Mouse (Mus musculus) CH12.LX (cell line): Measurements from ENCODE around the gene Rngtt. TPM values are rescaled to one million over a fixed set of nuclear protein-coding genes. Genes with fewer than 3 reads are reported as not detected.

Experiments
- DNase-seq: peaks from one replicate; pipeline ENCODE4 v3.0.0-alpha.2; 2013; ENCODE audit errors: extremely low read depth
- H3K27ac ChIP-seq: 2 replicates; pipeline ENCODE4 v1.5.1; 2012; ENCODE audit warnings: low read depth, mild to moderate bottlenecking, control low read depth, moderate library complexity; ENCODE audit not compliant: insufficient read depth
- H3K27me3 ChIP-seq: replicated peaks from 2 replicates; pipeline ENCODE3; 2012; ENCODE audit warnings: inconsistent platforms
- H3K36me3 ChIP-seq, 2 experiments: replicated peaks in 1 of 2; 2 replicates each; pipeline versions ENCODE3 to v1.6.1; 2012; ENCODE audit warnings: inconsistent platforms in 1 of 2, low read length in 1 of 2, mild to moderate bottlenecking in 1 of 2, mixed read lengths in 1 of 2, moderate library complexity in 1 of 2; ENCODE audit not compliant: control insufficient read depth in 1 of 2, insufficient read depth in 1 of 2
- H3K4me1 ChIP-seq, 2 experiments: 2 replicates each; pipeline ENCODE4 v1.6.1; 2012; ENCODE audit warnings: inconsistent platforms in 1 of 2, moderate library complexity in 1 of 2; ENCODE audit not compliant: insufficient read depth in 2 of 2, control insufficient read depth in 1 of 2
- H3K4me2 ChIP-seq: 2 replicates; pipeline ENCODE4 v1.6.1; 2012; ENCODE audit warnings: low read depth, mild to moderate bottlenecking, control low read depth; ENCODE audit not compliant: poor library complexity, insufficient read depth, severe bottlenecking
- H3K4me3 ChIP-seq, 3 experiments: fragments of 150-350 bp in 1 of 3; sonication (generic) in 1 of 3; replicated peaks in 1 of 3; 2 replicates each; pipeline versions ENCODE3 to v1.5.1; 2011 to 2012; ENCODE audit warnings: low read depth in 2 of 3, low read length in 2 of 3, mild to moderate bottlenecking in 2 of 3, moderate library complexity in 2 of 3, control low read depth in 1 of 3, improper control_type of control experiment in 1 of 3, inconsistent platforms in 1 of 3, mixed read lengths in 1 of 3; ENCODE audit not compliant: poor library complexity in 1 of 3
- H3K79me2 ChIP-seq: replicated peaks from 2 replicates; pipeline ENCODE4 v1.6.1; 2012; ENCODE audit warnings: mild to moderate bottlenecking, moderate library complexity; ENCODE audit not compliant: control insufficient read depth, poor library complexity, insufficient read depth, severe bottlenecking; ENCODE audit errors: extremely low read depth
- H3K9ac ChIP-seq: 2 replicates; pipeline ENCODE4 v1.6.1; 2012; ENCODE audit warnings: low read depth, mild to moderate bottlenecking, control low read depth, moderate library complexity; ENCODE audit not compliant: insufficient read depth
- H3K9me3 ChIP-seq: replicated peaks from 2 replicates; pipeline ENCODE3; 2012; ENCODE audit warnings: low read length, inconsistent platforms, mixed read lengths
- CHD1 ChIP-seq: IDR thresholded peaks from 2 replicates; pipeline ENCODE4 v1.6.1; 2012; ENCODE audit warnings: low read depth, low read length, improper control_type of control experiment, inconsistent platforms
- CTCF ChIP-seq, 2 experiments: IDR thresholded peaks in 1 of 2; conservative IDR thresholded peaks in 1 of 2; 2 replicates each; pipeline ENCODE4 v1.5.1; 2011 to 2012; ENCODE audit warnings: low read depth in 2 of 2, low read length in 2 of 2, improper control_type of control experiment in 1 of 2, inconsistent platforms in 1 of 2, mild to moderate bottlenecking in 1 of 2, moderate library complexity in 1 of 2
- E2F4 ChIP-seq: IDR thresholded peaks from 2 replicates; pipeline ENCODE4 v1.6.1; 2011; ENCODE audit warnings: low read depth, low read length, improper control_type of control experiment; ENCODE audit not compliant: insufficient replicate concordance
- ELF1 ChIP-seq: IDR thresholded peaks from 2 replicates; pipeline ENCODE4 v1.6.1; 2014; ENCODE audit warnings: low read depth, mild to moderate bottlenecking, inconsistent platforms, low read length, improper control_type of control experiment
- EP300 ChIP-seq: IDR thresholded peaks from 2 replicates; pipeline ENCODE4 v1.6.1; 2011; ENCODE audit warnings: low read length, improper control_type of control experiment
- JUN ChIP-seq: IDR thresholded peaks from 2 replicates; pipeline ENCODE4 v1.6.1; 2011; ENCODE audit warnings: low read depth, mild to moderate bottlenecking, low read length, improper control_type of control experiment, moderate library complexity; ENCODE audit not compliant: insufficient read depth
- JUND ChIP-seq: conservative IDR thresholded peaks from 2 replicates; pipeline ENCODE4 v1.6.1; 2011; ENCODE audit warnings: low read depth, low read length, improper control_type of control experiment
- MAFK ChIP-seq: IDR thresholded peaks from 2 replicates; pipeline ENCODE4 v1.6.1; 2011; ENCODE audit warnings: low read length, improper control_type of control experiment; ENCODE audit not compliant: insufficient replicate concordance
- MAZ ChIP-seq: IDR thresholded peaks from 2 replicates; pipeline ENCODE4 v1.6.1; 2012; ENCODE audit warnings: low read depth, mild to moderate bottlenecking, inconsistent platforms, low read length, improper control_type of control experiment, moderate library complexity
- MEF2A ChIP-seq: IDR thresholded peaks from 2 replicates; pipeline ENCODE4 v1.6.1; 2014; ENCODE audit warnings: low read depth, mild to moderate bottlenecking, inconsistent platforms, low read length, improper control_type of control experiment, borderline replicate concordance
- MYC ChIP-seq: IDR thresholded peaks from 2 replicates; pipeline ENCODE4 v1.6.1; 2011; ENCODE audit warnings: low read depth, mild to moderate bottlenecking, improper control_type of control experiment, low read length
- NELFE ChIP-seq: IDR thresholded peaks from 2 replicates; pipeline ENCODE4 v1.6.1; 2011; ENCODE audit warnings: low read depth, low read length, improper control_type of control experiment
- PAX5 ChIP-seq: IDR thresholded peaks from 2 replicates; pipeline ENCODE4 v1.6.1; 2012; ENCODE audit warnings: low read length, inconsistent platforms, mixed read lengths
- POLR2AphosphoS2 ChIP-seq: IDR thresholded peaks from 2 replicates; pipeline ENCODE4 v1.6.1; 2011; ENCODE audit warnings: low read depth, low read length, improper control_type of control experiment
- SIN3A ChIP-seq: IDR thresholded peaks from 2 replicates; pipeline ENCODE4 v1.6.1; 2012; ENCODE audit warnings: low read length, improper control_type of control experiment, inconsistent platforms
- SMC3 ChIP-seq: IDR thresholded peaks from 2 replicates; pipeline ENCODE4 v1.6.1; 2011; ENCODE audit warnings: low read depth, low read length, improper control_type of control experiment
- TBP ChIP-seq: conservative IDR thresholded peaks from 2 replicates; pipeline ENCODE4 v1.6.1; 2011; ENCODE audit warnings: low read depth, low read length, improper control_type of control experiment
- TCF12 ChIP-seq: IDR thresholded peaks from 2 replicates; pipeline ENCODE4 v1.6.1; 2014; ENCODE audit warnings: low read depth, mild to moderate bottlenecking, inconsistent platforms, low read length, improper control_type of control experiment
- USF1 ChIP-seq: IDR thresholded peaks from 2 replicates; pipeline ENCODE4 v1.6.1; 2014; ENCODE audit warnings: low read depth, mild to moderate bottlenecking, inconsistent platforms, low read length, improper control_type of control experiment
- ZC3H11A ChIP-seq: IDR thresholded peaks from 2 replicates; pipeline ENCODE4 v1.6.1; 2012; ENCODE audit warnings: low read depth, mild to moderate bottlenecking, inconsistent platforms, low read length, improper control_type of control experiment
- ZMIZ1 ChIP-seq: IDR thresholded peaks from 2 replicates; pipeline ENCODE4 v1.6.1; 2012; ENCODE audit warnings: low read depth, mild to moderate bottlenecking, inconsistent platforms, low read length, improper control_type of control experiment
- ZNF384 ChIP-seq: IDR thresholded peaks from 2 replicates; pipeline ENCODE4 v1.6.1; 2012; ENCODE audit warnings: low read depth, low read length, improper control_type of control experiment, inconsistent platforms
- dilution Hi-C: fragments of 300-500 bp; cut with MboI; formaldehyde crosslinking; loops from 2 replicates; pipeline ENCODE4 v1.14.3; 2020; ENCODE audit warnings: low sequenced_read_pairs; ENCODE audit not compliant: extremely low pct_unique_long_range_greater_than_20kb, extremely low pct_ligation_motif_present
- in situ Hi-C: fragments of 300-500 bp; cut with MboI; formaldehyde crosslinking; loops from 3 replicates; pipeline ENCODE4 v1.14.3; 2019; ENCODE audit warnings: low sequenced_read_pairs, low pct_ligation_motif_present, low pct_unique_long_range_greater_than_20kb, mixed read lengths
- polyA plus RNA-seq: library from polyadenylated mRNA; unstranded; fragments of >175 nt; gene quantifications from 2 replicates; pipeline ENCODE4 v1.2.1, GENCODE M21; 2012; ENCODE audit warnings: low read depth; ENCODE audit not compliant: insufficient read length
- total RNA-seq, 2 experiments: library from RNA; depleted of rRNA; stranded (reverse); fragments of 300-350 nt in 1 of 2; fragments of >200 nt in 1 of 2; gene quantifications; 2 replicates each; pipeline ENCODE4 v1.2.3; 2012 to 2014

Gene Rngtt
- total and polyA plus RNA-seq, 3 experiments = 12.5 to 20.1 (median 16.9) TPM

DNA sequence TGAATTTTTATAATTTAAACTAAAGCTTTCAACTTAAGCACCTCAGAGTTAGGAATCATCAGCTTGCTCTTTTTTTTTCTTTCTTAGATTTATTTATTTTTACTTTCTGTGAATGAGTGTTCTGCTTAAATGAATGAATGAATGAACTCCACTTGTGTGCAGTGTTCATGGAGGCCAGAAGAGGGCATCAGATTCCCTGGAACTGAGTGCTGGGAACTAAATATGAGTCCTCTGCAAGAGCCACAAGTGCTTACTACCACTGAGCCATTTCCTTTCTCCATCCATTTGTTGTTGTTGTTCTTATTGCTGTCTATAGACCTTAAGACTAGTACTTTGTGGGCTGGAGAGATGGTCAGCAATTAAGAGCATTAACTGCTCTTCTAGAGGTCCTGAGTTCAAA is 53.3 kb downstream of the Rngtt start:
- no peak for DNase-seq
- TF ChIP-seq E2F4 (no peak), JUND (no peak), NELFE (no peak), USF1 (no peak), CTCF (conservative IDR thresholded peaks at IDR 0.05 in 1 of 2, IDR thresholded peaks at IDR 0.05 in 1 of 2; ENCODE audit: low read depth in 2 of 2, low read length in 2 of 2) (0 out of 4 replicates have a peak, but pooled peaks of 1 of the 2 experiments have one; percentile 7), CHD1 (no peak)
- H3K4me1 ChIP-seq = no peaks in the 10 kb centered on the region
- H3K4me3 ChIP-seq = no peak overlapping the region
- in situ Hi-C loops = no loop called here
- H3K4me2 ChIP-seq = no peak overlapping the region
- no peak overlapping the region for H3K9ac ChIP-seq
- peaks cover 4 to 41% of the 10 kb centered on the region in 2 experiments for H3K36me3 ChIP-seq
- H3K27ac ChIP-seq = no peak overlapping the region
- no peaks in the 10 kb centered on the region for H3K9me3 ChIP-seq
- no peaks in the 10 kb centered on the region for H3K27me3 ChIP-seq
- dilution Hi-C loops = no loop called here
- H3K79me2 ChIP-seq = no peaks in the 10 kb centered on the region

DNA sequence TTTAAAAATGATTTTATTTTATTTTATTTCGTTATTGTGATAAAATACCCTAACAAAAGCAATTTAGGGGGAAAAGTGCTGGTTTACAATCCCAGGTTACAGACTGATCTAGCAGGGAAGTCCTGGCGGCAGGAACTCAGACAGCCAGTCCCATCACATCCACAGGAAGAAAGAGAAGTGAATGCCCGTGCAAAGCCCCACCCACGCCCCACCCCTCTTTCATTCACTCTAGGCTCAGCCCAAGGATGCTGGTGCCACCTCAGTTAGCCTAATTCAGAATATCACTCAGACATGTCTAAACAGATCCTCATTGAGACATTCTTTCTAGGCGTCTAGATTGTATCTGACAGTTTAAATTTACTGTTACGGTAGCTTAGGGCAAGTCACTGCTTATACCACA is 64.8 kb downstream of the Rngtt start:
- no peaks in the 10 kb centered on the region for H3K79me2 ChIP-seq
- no peaks in the 10 kb centered on the region for H3K27me3 ChIP-seq
- H3K4me3 ChIP-seq = no peak overlapping the region
- no peaks in the 10 kb centered on the region for H3K9me3 ChIP-seq
- H3K4me1 ChIP-seq = peaks cover 0 to 17% of the 10 kb centered on the region in 2 experiments; a peak in 2 of 4 replicates
- peak; percentile 10 for DNase-seq
- peaks cover 6 to 32% of the 10 kb centered on the region in 2 experiments for H3K36me3 ChIP-seq
- no peak overlapping the region for H3K27ac ChIP-seq
- no peak for TF ChIP-seq PAX5
- TF ChIP-seq E2F4 = no peak
- TF ChIP-seq SMC3 = no peak
- no peak for TF ChIP-seq MAFK
- in situ Hi-C loops (loop anchor here (25.0 kb wide), 1 partner anchor 1187 kb away; the partner anchor contains the start of gene Akirin2), dilution Hi-C loops (no loop called here)
- H3K4me2 ChIP-seq = no peak overlapping the region
- H3K9ac ChIP-seq = no peak overlapping the region

DNA sequence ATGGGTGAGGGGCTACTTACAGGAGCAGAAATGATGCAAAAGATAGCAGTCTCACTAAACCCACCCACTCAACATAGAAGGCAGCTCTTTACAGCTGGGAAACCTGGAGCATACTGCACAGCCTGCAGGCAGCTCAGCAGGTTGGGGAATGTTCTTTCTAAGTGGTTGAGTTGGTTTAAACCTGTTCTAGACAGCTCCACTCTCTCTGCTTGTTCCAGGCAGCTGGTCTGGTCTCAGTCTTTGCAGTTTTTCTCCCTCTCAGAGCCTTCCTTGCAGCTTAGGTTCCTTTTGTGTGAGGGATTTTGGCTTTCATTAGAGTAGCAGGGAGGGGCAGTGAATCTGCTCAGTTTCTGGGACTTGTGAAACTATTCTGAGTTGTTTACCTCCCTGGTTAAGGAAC is 67.5 kb downstream of the Rngtt start:
- H3K27me3 ChIP-seq = no peaks in the 10 kb centered on the region
- peaks cover 0 to 12% of the 10 kb centered on the region in 2 experiments; a peak in 2 of 4 replicates for H3K4me1 ChIP-seq
- H3K27ac ChIP-seq = no peak overlapping the region
- H3K9me3 ChIP-seq = no peaks in the 10 kb centered on the region
- no peak overlapping the region for H3K9ac ChIP-seq
- DNase-seq = no peak
- TF ChIP-seq EP300 (no peak), PAX5 (no peak), MAZ (no peak), SIN3A (no peak), SMC3 (no peak), JUND (no peak), ELF1 (no peak), POLR2AphosphoS2 (no peak), ZMIZ1 (no peak), MEF2A (no peak), MYC (no peak), CTCF (conservative IDR thresholded peaks at IDR 0.05 in 1 of 2, IDR thresholded peaks at IDR 0.05 in 1 of 2; ENCODE audit: low read depth in 2 of 2, low read length in 2 of 2) (no peak), JUN (no peak), TCF12 (no peak), ZC3H11A (no peak), TBP (no peak), NELFE (no peak), CHD1 (no peak), ZNF384 (no peak)
- in situ Hi-C loops (loop anchor here (25.0 kb wide), 1 partner anchor 1185 kb away; the partner anchor contains the start of gene Akirin2), dilution Hi-C loops (no loop called here)
- peaks cover 7 to 42% of the 10 kb centered on the region in 2 experiments for H3K36me3 ChIP-seq
- H3K4me3 ChIP-seq = no peak overlapping the region
- H3K4me2 ChIP-seq = no peak overlapping the region
- H3K79me2 ChIP-seq = no peaks in the 10 kb centered on the region
